Mouse (Mus musculus) megakaryocyte, embryonic 14.5 days (primary cell): ENCODE measurements around the gene Asb7.

Source experiments
- FLI1 ChIP-seq: IDR thresholded peaks from 2 replicates; pipeline ENCODE4 v1.6.1; 2012; ENCODE audit warnings: low read length, inconsistent platforms, mixed read lengths
- GATA1 ChIP-seq: IDR thresholded peaks from 3 replicates; pipeline ENCODE4 v1.6.1; 2012; ENCODE audit warnings: mixed read lengths, low read length, inconsistent platforms, borderline replicate concordance

- TF ChIP-seq GATA1 (no peak), FLI1 (no peak)
Measured at GRCm38 (mm10) chr7:66689294-66689619, at the start of gene Asb7.
